Mouse (Mus musculus) hindbrain, postnatal 0 days (tissue): ENCODE measurements around the gene Pnpla6. TPM values are rescaled to one million over a fixed set of nuclear protein-coding genes. Genes with fewer than 3 reads are reported as not detected.

ENCODE experiments used
- ATAC-seq: fragments of 200-750 bp; cut with Nextera tagmentation; 2 replicates; pipeline ENCODE4 v1.8.0; 2017; ENCODE audit warnings: mild to moderate bottlenecking, moderate TSS enrichment, moderate library complexity
- DNase-seq: peaks from one replicate; pipeline ENCODE4 v3.0.0-alpha.2; 2015; ENCODE audit warnings: low spot score
- H3K27ac ChIP-seq: fragments of 300-500 bp; sonication (generic); 2 replicates; pipeline ENCODE4 v1.5.1; 2014; ENCODE audit warnings: mild to moderate bottlenecking
- H3K27me3 ChIP-seq: fragments of 300-500 bp; sonication (generic); 2 replicates; pipeline ENCODE4 v1.6.1; 2014; ENCODE audit warnings: low read length, mixed read lengths; ENCODE audit not compliant: insufficient read depth
- H3K36me3 ChIP-seq: fragments of 300-500 bp; sonication (generic); 2 replicates; pipeline ENCODE4 v1.6.1; 2014; ENCODE audit warnings: low read length, mixed read lengths; ENCODE audit not compliant: insufficient read depth
- H3K4me1 ChIP-seq: fragments of 300-500 bp; sonication (generic); 2 replicates; pipeline ENCODE4 v1.6.1; 2014; ENCODE audit warnings: antibody characterized with exemption, low read length, mixed read lengths; ENCODE audit not compliant: insufficient read depth
- H3K4me2 ChIP-seq: fragments of 300-500 bp; sonication (generic); 2 replicates; pipeline ENCODE4 v1.6.1; 2014; ENCODE audit warnings: low read depth, mild to moderate bottlenecking, low read length, moderate library complexity, mixed read lengths
- H3K4me3 ChIP-seq: fragments of 300-500 bp; sonication (generic); 2 replicates; pipeline ENCODE4 v1.5.1; 2014; ENCODE audit warnings: low read length
- H3K9ac ChIP-seq: fragments of 300-500 bp; sonication (generic); replicated peaks from 2 replicates; pipeline ENCODE4 v1.6.1; 2014; ENCODE audit warnings: mild to moderate bottlenecking, low read length, moderate library complexity, mixed read lengths
- H3K9me3 ChIP-seq: fragments of 300-500 bp; sonication (generic); 2 replicates; pipeline ENCODE4 v1.6.1; 2016; ENCODE audit warnings: low read length, mixed read lengths
- CTCF ChIP-seq: IDR thresholded peaks from 2 replicates; pipeline ENCODE4 v1.5.1; 2016; ENCODE audit warnings: antibody characterized with exemption, control low read depth, low read depth
- WGBS: fragments of 180-500 bp; shearing (Covaris S2); extraction: QIAGEN DNeasy Blood & Tissue Kit; methylation state at CpG from one replicate; pipeline ENCODE4 v1.1.7; 2014; 5-methylcytosine and 5-hydroxymethylcytosine counted together
- polyA plus RNA-seq: library from polyadenylated mRNA; unstranded; fragments of >200 nt; fragmentation: Nextera tagmentation; extraction: Ambion mirVana; gene quantifications from 2 replicates; pipeline ENCODE4 v1.2.1, GENCODE M21; 2015
- total RNA-seq: library from RNA; depleted of rRNA; stranded (reverse); fragments of >200 nt; gene quantifications from 2 replicates; pipeline ENCODE4 v1.2.3, GENCODE M21; 2014

Gene Pnpla6
- total and polyA plus RNA-seq, 2 experiments from 2014 or later, result 35.3 to 82.6 TPM

DNA sequence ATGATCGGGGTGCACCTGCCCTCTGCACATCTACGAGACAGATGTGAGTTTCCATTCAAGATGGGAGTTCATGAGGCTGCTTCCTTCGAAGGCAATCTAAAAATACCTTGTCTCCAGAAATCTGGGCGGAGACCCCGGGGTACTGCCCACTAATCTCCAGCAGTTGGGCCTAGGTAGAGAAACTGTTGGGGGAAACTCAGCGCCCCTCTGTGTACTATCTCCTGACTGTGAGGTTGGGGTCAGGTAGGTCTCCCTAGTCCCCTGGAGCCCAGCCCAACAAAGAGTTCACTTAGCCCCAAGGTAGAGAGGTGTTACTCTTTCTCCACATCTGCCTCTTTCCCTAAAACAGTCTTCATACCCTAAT is 21.4 kb upstream of the Pnpla6 start:
- whole genome bisulfite sequencing, result 34% methylated on average over 6 of the region's 6 CpGs
- H3K9me3 ChIP-seq, result no peaks in the 10 kb centered on the region
- peak; percentile 22 for ATAC-seq

DNA sequence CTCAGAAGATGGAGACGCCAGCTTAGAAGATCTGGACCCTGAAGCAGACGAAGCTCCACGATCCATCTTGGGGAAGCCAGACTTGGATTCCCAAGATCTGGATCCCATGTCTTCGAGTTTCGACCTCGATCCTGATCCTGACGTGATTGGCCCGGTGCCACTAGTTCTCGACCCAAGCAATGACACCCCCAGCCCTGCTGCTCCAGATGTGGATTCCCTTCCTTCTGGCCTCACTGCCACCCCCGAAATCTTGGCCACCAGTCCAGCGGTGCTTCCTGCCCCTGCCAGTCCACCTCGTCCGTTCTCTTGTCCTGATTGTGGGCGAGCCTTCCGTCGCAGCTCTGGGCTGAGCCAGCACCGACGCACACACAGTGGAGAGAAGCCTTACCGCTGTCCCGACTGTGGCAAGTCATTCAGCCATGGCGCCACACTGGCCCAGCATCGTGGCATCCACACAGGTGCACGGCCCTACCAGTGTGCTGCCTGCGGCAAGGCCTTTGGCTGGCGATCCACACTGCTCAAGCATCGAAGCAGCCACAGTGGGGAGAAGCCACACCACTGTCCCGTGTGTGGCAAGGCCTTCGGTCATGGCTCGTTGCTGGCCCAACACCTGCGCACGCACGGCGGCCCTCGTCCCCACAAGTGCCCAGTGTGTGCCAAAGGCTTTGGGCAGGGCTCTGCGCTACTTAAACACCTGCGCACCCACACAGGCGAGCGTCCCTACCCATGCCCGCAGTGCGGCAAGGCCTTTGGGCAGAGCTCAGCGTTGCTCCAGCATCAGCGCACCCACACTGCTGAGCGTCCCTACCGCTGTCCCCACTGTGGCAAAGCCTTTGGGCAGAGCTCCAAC is 19.4 kb upstream of the Pnpla6 start:
- H3K4me3 ChIP-seq, result no peak overlapping the region
- no peaks in the 10 kb centered on the region for H3K27me3 ChIP-seq
- 97% methylated on average over 44 of the region's 44 CpGs for WGBS
- H3K4me1 ChIP-seq, result peaks cover under 1% of the 10 kb centered on the region; the same call in 1 of the 2 replicates
- H3K36me3 ChIP-seq, result peaks cover 17% of the 10 kb centered on the region
- no peak for ATAC-seq
- TF ChIP-seq CTCF, result no peak
- H3K9me3 ChIP-seq, result no peaks in the 10 kb centered on the region
- no peak overlapping the region for H3K9ac ChIP-seq
- H3K27ac ChIP-seq, result no peak overlapping the region
- H3K4me2 ChIP-seq, result no peak overlapping the region
- no peak for DNase-seq

More for the DNA sequence above, 21.4 kb upstream of the Pnpla6 start:
- DNase-seq, result peak; percentile 24
- H3K27me3 ChIP-seq, result no peaks in the 10 kb centered on the region
- peaks cover 17% of the 10 kb centered on the region for H3K36me3 ChIP-seq
- no peak for TF ChIP-seq CTCF
- H3K4me3 ChIP-seq, result peak overlapping the region; percentile 75
- peak overlapping the region; percentile 92 for H3K9ac ChIP-seq
- no peaks in the 10 kb centered on the region for H3K4me1 ChIP-seq
- H3K4me2 ChIP-seq, result peak overlapping the region; percentile 52
- H3K27ac ChIP-seq, result peak overlapping the region; percentile 94

DNA sequence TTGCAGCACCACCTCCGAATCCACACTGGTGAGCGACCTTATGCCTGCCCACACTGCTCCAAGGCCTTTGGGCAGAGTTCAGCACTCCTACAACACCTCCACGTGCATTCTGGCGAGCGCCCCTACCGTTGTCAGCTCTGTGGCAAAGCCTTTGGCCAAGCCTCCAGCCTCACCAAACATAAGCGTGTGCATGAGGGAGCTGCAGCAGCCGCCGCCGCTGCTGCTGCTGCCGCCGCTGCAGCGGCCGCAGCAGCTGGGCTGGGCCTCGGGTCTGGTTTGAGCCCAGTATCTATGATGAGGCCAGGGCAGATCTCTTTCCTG is 18.8 kb upstream of the Pnpla6 start:
- H3K4me1 ChIP-seq, result peaks cover 7% of the 10 kb centered on the region
- DNase-seq, result no peak
- ATAC-seq, result no peak
- H3K9me3 ChIP-seq, result no peaks in the 10 kb centered on the region
- WGBS, result 94% methylated on average over 15 of the region's 15 CpGs
- no peak overlapping the region for H3K4me3 ChIP-seq
- no peak for TF ChIP-seq CTCF
- H3K27me3 ChIP-seq, result no peaks in the 10 kb centered on the region
- no peak overlapping the region for H3K27ac ChIP-seq
- H3K4me2 ChIP-seq, result no peak overlapping the region
- H3K9ac ChIP-seq, result no peak overlapping the region
- peaks cover 17% of the 10 kb centered on the region for H3K36me3 ChIP-seq

DNA sequence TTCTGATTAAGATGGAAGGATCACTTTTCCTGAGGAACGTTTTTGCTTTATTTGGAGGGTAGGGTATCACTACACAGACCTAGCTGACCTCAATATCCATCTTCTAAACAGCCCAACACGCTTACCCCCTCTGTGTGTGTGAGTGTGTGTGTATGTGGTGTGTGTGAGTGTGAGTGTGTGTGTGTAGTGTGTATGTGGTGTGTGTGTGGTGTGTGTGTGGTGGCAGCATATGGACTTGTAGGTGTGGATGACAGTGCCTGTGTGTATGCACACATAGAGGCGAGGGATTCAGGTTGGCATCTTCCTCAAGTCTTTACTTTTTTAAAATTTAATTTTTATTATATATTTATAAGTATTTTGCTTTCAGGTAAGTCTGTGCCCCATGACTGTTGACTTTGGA is 16.6 kb upstream of the Pnpla6 start:
- TF ChIP-seq CTCF, result no peak
- Histone ChIP-seq H3K27ac (no peak overlapping the region), H3K4me2 (no peak overlapping the region), H3K27me3 (no peaks in the 10 kb centered on the region), H3K4me3 (no peak overlapping the region), H3K9ac (no peak overlapping the region), H3K4me1 (peaks cover 14% of the 10 kb centered on the region), H3K9me3 (no peaks in the 10 kb centered on the region), H3K36me3 (peaks cover 17% of the 10 kb centered on the region)
- ATAC-seq, result no peak
- 85% methylated on average over 3 of the region's 3 CpGs for WGBS
- DNase-seq, result no peak

DNA sequence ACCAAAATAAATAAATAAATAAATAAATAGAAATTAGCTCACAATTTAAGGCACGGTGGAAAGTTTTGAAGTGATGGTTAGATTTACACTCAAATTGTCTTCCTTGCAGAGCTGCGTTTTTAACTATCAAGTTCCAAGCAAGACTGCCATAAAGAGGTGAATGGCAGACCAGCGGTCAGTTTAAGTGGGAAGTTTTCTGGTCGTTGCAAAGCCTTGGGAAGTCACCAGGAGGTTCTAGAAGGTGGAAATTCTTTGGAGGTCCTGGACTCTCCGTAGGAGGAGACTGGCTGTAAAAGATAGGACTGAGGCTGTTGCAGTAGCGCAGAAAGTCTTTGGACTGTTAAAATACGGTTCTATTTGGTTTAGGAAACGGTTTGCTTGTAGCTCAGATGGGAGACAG is 15.4 kb upstream of the Pnpla6 start:
- Histone ChIP-seq H3K4me2 (peak overlapping the region; percentile 87), H3K4me3 (peak overlapping the region; percentile 88), H3K9me3 (no peaks in the 10 kb centered on the region), H3K27me3 (no peaks in the 10 kb centered on the region), H3K9ac (peak overlapping the region; percentile 83), H3K27ac (peak overlapping the region; percentile 87), H3K36me3 (peaks cover 17% of the 10 kb centered on the region), H3K4me1 (peaks cover 14% of the 10 kb centered on the region)
- WGBS, result 3% methylated on average over 8 of the region's 8 CpGs
- no peak for TF ChIP-seq CTCF
- DNase-seq (no peak), ATAC-seq (no peak)

DNA sequence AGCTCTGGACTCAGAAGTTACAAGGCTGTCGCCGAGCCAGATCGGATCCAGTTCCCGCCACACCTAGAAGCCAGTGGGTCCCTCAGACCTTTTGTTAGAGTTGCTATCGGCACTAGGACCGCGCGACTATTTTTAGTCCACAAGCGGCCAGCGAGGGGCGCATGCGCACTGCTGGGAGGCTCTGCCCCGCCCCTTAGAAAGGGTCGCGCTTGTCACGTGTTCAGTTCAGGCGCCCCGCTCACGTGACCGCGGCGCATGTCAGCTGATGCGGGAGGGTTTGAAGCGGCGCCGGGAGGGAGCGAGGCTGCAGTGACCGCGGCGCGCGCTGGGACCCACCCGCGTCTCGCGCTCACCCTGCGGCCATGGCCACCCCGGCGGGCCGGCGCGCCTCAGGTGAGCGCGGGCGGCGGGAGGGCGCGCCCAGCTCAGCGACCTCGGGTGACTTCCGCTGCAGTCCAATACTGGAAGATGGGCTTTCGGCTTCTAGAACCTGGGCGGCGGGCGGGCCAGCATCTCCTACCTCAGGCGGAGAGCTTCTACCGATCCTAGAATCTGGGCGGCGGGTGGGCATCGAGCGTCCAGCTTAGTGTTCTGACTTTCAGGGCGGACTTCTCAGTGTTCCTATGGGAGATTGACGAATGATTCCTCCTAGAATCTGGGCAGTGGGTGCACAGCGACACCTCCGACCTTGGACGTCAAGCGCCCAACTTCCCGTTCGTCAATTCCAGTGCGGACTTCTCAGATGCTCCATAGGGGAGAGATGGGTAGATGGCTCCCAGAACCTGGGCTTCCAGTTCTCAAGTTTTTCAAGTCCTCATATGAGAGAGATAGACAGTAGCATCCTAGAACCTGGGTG is 14.7 kb upstream of the Pnpla6 start, which contains the start of gene Mcoln1:
Gene Mcoln1 (plus strand): TSS at position 223 of the 856 bp plus-strand sequence.
- TF ChIP-seq CTCF, result peak; percentile 46
- WGBS, result under 1% methylated on average over 68 of the region's 70 CpGs
- peak within 1 kb of the TSS; percentile 87 for H3K27ac ChIP-seq
- no peaks in the 10 kb centered on the region for H3K27me3 ChIP-seq
- ATAC-seq (peak; percentile 92), DNase-seq (peak; percentile 99)
- peak within 1 kb of the TSS; percentile 88 for H3K4me3 ChIP-seq
- no peaks in the 10 kb centered on the region for H3K9me3 ChIP-seq
- H3K36me3 ChIP-seq, result peaks cover 11% of the 10 kb centered on the region
- H3K9ac ChIP-seq, result peak within 1 kb of the TSS; percentile 83
- peak within 1 kb of the TSS; percentile 87 for H3K4me2 ChIP-seq
- H3K4me1 ChIP-seq, result peaks cover 14% of the 10 kb centered on the region
